Mouse (Mus musculus) midbrain, embryonic 11.5 days (tissue): ENCODE measurements around the gene Etv2. TPM values are rescaled to one million over a fixed set of nuclear protein-coding genes. Genes with fewer than 3 reads are reported as not detected.
A peak's percentile ranks its signal among the peaks of the same experiment; 100 is the strongest.

Experiments
- ATAC-seq: fragments of 200-750 bp; cut with Nextera tagmentation; 2 replicates; pipeline ENCODE4 v1.8.0; 2017; ENCODE audit warnings: moderate TSS enrichment, moderate library complexity; ENCODE audit not compliant: low FRiP score
- DNase-seq: peaks from one replicate; pipeline ENCODE4 v3.0.0; 2015; ENCODE audit warnings: low spot score; ENCODE audit errors: missing footprints
- H3K27ac ChIP-seq: fragments of 300-500 bp; sonication (generic); 2 replicates; pipeline ENCODE4 v1.5.1; 2014; ENCODE audit warnings: low read depth, low read length
- H3K27me3 ChIP-seq: fragments of 300-500 bp; sonication (generic); 2 replicates; pipeline ENCODE4 v1.6.1; 2014; ENCODE audit warnings: mild to moderate bottlenecking, low read length, moderate library complexity, mixed read lengths; ENCODE audit not compliant: control insufficient read depth, insufficient read depth
- H3K36me3 ChIP-seq: fragments of 300-500 bp; sonication (generic); 2 replicates; pipeline ENCODE4 v1.6.1; 2014; ENCODE audit warnings: mild to moderate bottlenecking, low read length, moderate library complexity, mixed read lengths; ENCODE audit not compliant: control insufficient read depth, insufficient read depth
- H3K4me1 ChIP-seq: fragments of 300-500 bp; sonication (generic); 2 replicates; pipeline ENCODE4 v1.6.1; 2014; ENCODE audit warnings: low read length; ENCODE audit not compliant: control insufficient read depth, insufficient read depth
- H3K4me2 ChIP-seq: fragments of 300-500 bp; sonication (generic); 2 replicates; pipeline ENCODE4 v1.6.1; 2014; ENCODE audit warnings: mild to moderate bottlenecking, moderate library complexity
- H3K4me3 ChIP-seq: fragments of 300-500 bp; sonication (generic); 2 replicates; pipeline ENCODE4 v1.5.1; 2014; ENCODE audit warnings: low read depth, low read length
- H3K9ac ChIP-seq: fragments of 300-500 bp; sonication (generic); 2 replicates; pipeline ENCODE4 v1.6.1; 2014; ENCODE audit warnings: low read length
- H3K9me3 ChIP-seq: fragments of 300-500 bp; sonication (generic); 2 replicates; pipeline ENCODE4 v1.6.1; 2016; ENCODE audit warnings: low read length; ENCODE audit not compliant: control insufficient read depth
- whole genome bisulfite sequencing: fragments of 180-500 bp; shearing (Covaris S2); extraction: QIAGEN DNeasy Blood & Tissue Kit; methylation state at CpG from one replicate; pipeline ENCODE4 v1.1.7; 2014; 5-methylcytosine and 5-hydroxymethylcytosine counted together
- polyA plus RNA-seq: library from polyadenylated mRNA; unstranded; fragments of >200 nt; fragmentation: Nextera tagmentation; extraction: Ambion mirVana; gene quantifications from 2 replicates; pipeline ENCODE4 v1.2.1, GENCODE M21; 2014

Gene Etv2
- polyA plus RNA-seq, 1 experiment from 2014 or later, result not detected

DNA sequence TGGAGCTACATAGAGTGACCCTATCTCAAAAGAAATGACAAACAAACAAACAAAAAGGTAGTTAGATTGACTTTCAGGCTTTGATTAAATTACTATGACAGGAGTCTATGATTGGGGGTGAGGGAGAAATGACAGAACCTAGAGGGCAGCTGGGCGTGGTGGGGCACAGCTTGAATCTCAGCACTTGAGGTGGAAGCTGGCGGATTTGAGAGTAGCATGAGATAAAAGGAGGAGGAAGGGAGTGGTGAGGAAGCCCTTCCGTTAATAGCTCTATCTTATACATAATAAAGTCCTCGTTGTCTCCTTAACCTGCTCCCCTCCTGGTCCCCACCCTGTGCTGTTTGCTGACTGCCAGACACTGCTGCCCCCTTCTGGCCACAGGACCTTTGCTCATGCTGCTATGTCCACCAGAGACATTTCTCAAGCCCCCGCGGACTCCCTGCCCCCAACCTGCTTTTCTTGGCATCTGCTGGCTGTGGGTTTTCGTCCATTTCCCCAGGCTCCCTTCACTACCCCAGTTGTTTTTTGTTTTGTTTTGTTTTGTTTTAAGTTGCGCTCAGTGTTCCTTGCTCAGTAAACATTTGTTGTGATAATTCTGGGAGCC, 27.8 kb downstream of the Etv2 start:
- Histone ChIP-seq H3K9ac (no peak overlapping the region), H3K9me3 (no peaks in the 10 kb centered on the region), H3K27me3 (no peaks in the 10 kb centered on the region), H3K4me3 (no peak overlapping the region), H3K36me3 (no peaks in the 10 kb centered on the region), H3K27ac (no peak overlapping the region), H3K4me1 (no peaks in the 10 kb centered on the region), H3K4me2 (no peak overlapping the region)
- 0 out of 2 replicates have a peak, but pooled peaks have one; percentile 35 for ATAC-seq
- 26% methylated on average over 8 of the region's 8 CpGs for WGBS
- DNase-seq, result peak; percentile 90

DNA sequence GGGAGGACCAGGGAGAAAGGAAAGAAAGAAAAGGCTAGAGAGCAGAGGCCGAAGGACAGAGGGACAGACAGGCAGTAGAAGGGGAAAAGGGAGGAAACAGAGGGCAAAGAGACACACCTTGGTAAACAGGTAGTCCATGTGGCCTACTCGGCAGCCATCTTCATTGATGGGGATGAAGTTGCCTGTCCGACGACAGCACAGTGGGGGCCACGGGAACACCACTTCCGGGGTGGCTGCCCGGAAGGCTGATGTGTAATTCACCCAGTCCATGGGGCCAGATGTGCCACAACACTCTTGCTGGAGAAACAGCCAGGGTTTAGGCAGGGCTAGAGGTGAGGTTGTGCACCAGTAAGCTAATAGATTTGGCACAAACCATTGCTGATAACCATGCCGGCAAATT, 30.7 kb downstream of the Etv2 start:
- no peaks in the 10 kb centered on the region for H3K27me3 ChIP-seq
- ATAC-seq (no peak), DNase-seq (no peak)
- H3K9me3 ChIP-seq, result no peaks in the 10 kb centered on the region
- H3K4me3 ChIP-seq, result no peak overlapping the region
- no peak overlapping the region for H3K4me2 ChIP-seq
- no peaks in the 10 kb centered on the region for H3K4me1 ChIP-seq
- no peaks in the 10 kb centered on the region for H3K36me3 ChIP-seq
- no peak overlapping the region for H3K9ac ChIP-seq
- WGBS, result 89% methylated on average over 8 of the region's 8 CpGs
- no peak overlapping the region for H3K27ac ChIP-seq

DNA sequence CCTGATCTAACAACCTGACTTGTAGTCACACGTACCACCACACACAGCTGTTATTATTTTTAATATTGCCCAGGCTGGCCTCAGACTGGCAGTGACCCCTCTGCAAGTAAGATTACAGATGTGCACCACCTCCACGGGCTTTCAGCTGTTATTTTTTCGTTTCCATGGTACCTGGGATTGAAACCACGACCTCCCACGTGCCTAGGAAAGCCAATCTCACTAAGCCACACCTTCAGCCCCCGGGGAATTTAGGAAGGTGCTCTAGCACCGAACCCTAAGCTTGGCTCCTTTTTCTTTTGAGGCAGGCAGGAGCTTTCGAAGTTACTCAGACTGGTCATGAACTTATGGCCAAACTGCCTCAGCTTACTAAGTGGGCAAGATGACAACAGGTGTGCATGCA, 31.2 kb downstream of the Etv2 start:
- Histone ChIP-seq H3K9me3 (no peaks in the 10 kb centered on the region), H3K4me3 (no peak overlapping the region), H3K27ac (no peak overlapping the region), H3K9ac (no peak overlapping the region), H3K27me3 (no peaks in the 10 kb centered on the region), H3K36me3 (no peaks in the 10 kb centered on the region), H3K4me2 (no peak overlapping the region), H3K4me1 (no peaks in the 10 kb centered on the region)
- WGBS, result 64% methylated on average over 8 of the region's 8 CpGs
- ATAC-seq, result no peak
- no peak for DNase-seq

DNA sequence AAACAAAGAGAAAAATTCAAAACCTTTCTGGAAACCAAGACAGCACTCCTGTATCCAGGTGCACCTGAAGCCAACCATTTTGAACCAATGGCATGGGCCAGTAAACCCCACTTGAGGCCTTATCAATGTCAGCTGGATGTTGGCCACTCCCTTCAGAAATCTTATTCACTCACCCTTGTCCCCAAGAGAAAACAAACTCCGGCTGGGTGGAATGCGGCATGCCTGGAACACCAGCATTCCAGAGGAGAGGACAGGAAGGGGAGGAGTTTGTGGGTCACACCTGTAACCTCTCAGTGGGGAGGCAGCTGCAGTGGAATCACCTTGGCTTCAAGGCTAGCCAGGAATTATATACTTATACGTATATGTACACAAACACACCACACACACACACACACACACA, 33.1 kb downstream of the Etv2 start:
- Histone ChIP-seq H3K4me1 (no peaks in the 10 kb centered on the region), H3K9me3 (no peaks in the 10 kb centered on the region), H3K4me3 (no peak overlapping the region), H3K36me3 (no peaks in the 10 kb centered on the region), H3K27ac (no peak overlapping the region), H3K9ac (no peak overlapping the region), H3K4me2 (no peak overlapping the region), H3K27me3 (no peaks in the 10 kb centered on the region)
- WGBS, result 50% methylated on average over 3 of the region's 3 CpGs
- ATAC-seq (no peak), DNase-seq (peak; percentile 19)

DNA sequence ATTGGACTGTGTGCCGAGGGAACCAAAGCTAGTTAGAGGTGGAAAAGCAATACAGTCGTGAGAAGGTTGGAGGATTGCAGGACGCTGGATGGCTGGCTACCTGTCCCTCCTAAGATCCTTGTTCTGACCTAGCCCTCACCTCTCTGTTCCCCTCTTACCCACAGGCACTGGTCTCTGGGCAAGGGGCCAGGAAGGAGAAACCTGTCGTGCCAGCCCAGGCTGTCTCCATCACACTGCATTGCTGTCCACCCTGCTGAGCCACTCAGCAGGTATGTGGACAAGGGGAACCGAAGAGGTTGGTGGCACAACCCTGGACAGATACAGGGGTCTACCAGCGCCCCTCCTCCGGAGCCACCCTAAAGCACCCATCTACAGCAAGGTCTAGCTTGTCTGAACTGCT, 35.0 kb downstream of the Etv2 start:
- Histone ChIP-seq H3K4me1 (no peaks in the 10 kb centered on the region), H3K9ac (peak overlapping the region; percentile 22; the same call in 1 of the 2 replicates), H3K9me3 (no peaks in the 10 kb centered on the region), H3K4me2 (no peak overlapping the region), H3K36me3 (no peaks in the 10 kb centered on the region), H3K27ac (no peak overlapping the region), H3K4me3 (no peak overlapping the region), H3K27me3 (no peaks in the 10 kb centered on the region)
- no peak for ATAC-seq
- 68% methylated on average over 7 of the region's 7 CpGs for WGBS
- no peak for DNase-seq

DNA sequence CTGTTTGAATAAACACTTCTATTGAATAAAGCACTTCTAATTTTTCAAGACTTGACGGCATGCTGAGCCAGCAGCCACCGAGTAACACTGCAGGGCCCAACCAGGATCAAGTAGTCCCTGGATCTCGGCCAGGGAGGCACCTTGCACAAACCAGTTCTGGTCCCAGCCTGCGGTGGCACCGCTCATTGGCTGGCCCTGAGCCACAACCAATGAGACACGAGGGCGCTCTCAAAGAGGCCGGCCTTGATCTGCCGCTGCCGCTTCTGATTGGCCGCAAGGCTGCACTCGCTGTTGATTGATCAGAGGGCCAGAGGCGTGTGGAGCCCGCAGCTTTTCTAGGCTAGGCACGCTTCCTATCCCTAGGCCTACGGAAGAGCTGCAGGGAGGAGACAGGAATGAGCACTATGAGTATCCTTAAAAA, 35.7 kb downstream of the Etv2 start:
- 2% methylated on average over 16 of the region's 16 CpGs for WGBS
- H3K9ac ChIP-seq, result no peak overlapping the region
- DNase-seq (peak; percentile 89), ATAC-seq (peak; percentile 99)
- no peaks in the 10 kb centered on the region for H3K36me3 ChIP-seq
- H3K27ac ChIP-seq, result no peak overlapping the region
- H3K4me2 ChIP-seq, result peak overlapping the region; percentile 15; the same call in 1 of the 2 replicates
- no peak overlapping the region for H3K4me3 ChIP-seq
- H3K27me3 ChIP-seq, result no peaks in the 10 kb centered on the region
- H3K9me3 ChIP-seq, result no peaks in the 10 kb centered on the region
- no peaks in the 10 kb centered on the region for H3K4me1 ChIP-seq

DNA sequence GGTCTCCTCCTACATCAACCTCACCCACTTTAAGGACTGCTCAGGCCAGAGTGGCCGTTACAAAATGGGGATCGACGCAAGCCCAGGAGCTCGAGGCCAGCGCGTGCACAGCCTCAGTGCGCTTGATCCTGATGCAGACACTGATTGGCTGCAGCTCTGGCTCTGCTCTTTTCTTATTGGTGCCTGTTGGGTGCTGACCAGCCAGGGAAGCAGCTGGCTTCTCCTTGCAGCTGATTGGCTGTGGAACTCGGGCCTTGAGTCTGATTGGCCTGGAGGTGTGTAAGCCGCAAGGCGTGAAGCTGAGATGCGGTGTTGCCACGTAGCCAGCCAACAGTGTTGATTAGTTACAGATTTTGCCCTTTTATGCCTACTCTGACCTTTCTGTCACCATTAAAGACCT, 36.9 kb downstream of the Etv2 start, which contains the start of gene Zbtb32:
TSS of gene Zbtb32 (minus strand) at position 124 of the 400 bp plus-strand sequence.
- Histone ChIP-seq H3K27ac (no peak within 1 kb of the TSS), H3K4me2 (peak within 1 kb of the TSS; percentile 9; the same call in 1 of the 2 replicates), H3K4me3 (no peak within 1 kb of the TSS), H3K27me3 (no peaks in the 10 kb centered on the region), H3K9me3 (no peaks in the 10 kb centered on the region), H3K4me1 (no peaks in the 10 kb centered on the region), H3K9ac (no peak within 1 kb of the TSS), H3K36me3 (no peaks in the 10 kb centered on the region)
- DNase-seq (peak; percentile 39), ATAC-seq (no peak)
- WGBS, result 94% methylated on average over 12 of the region's 12 CpGs

- ATAC-seq (no peak), DNase-seq (peak; percentile 26)
- 80% methylated on average over 5 of the region's 5 CpGs for WGBS
- Histone ChIP-seq H3K4me2 (no peak overlapping the region), H3K36me3 (no peaks in the 10 kb centered on the region), H3K9me3 (no peaks in the 10 kb centered on the region), H3K4me3 (no peak overlapping the region), H3K27me3 (no peaks in the 10 kb centered on the region), H3K27ac (no peak overlapping the region), H3K4me1 (no peaks in the 10 kb centered on the region), H3K9ac (no peak overlapping the region)
Measured at GRCm38 (mm10) chr7:30596811-30597210, 38.8 kb downstream of the Etv2 start.

DNA sequence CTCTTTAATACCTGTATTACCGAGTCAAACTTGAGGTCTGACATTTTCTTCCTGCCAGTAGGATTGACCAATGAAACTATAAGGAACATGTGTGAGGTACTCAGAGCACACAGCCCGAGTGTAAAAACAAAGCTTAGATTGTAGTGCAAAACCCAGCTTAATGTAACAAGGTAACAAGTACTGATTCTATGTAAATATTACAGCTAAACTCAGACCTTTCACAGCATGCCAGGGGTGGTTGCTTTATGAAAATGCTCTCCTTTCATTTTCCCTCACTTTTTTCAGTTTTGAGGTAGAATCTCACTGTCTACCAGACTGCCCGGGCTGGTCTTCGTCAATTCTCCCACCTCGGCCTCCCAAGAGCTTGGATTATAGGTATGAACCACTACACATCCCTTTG, 39.6 kb downstream of the Etv2 start:
- Histone ChIP-seq H3K4me1 (no peaks in the 10 kb centered on the region), H3K4me2 (no peak overlapping the region), H3K4me3 (no peak overlapping the region), H3K27me3 (no peaks in the 10 kb centered on the region), H3K36me3 (no peaks in the 10 kb centered on the region), H3K9me3 (no peaks in the 10 kb centered on the region), H3K9ac (no peak overlapping the region), H3K27ac (no peak overlapping the region)
- ATAC-seq (no peak), DNase-seq (no peak)
- WGBS, result 85% methylated on average over 5 of the region's 5 CpGs
